Mouse (Mus musculus) stomach, postnatal 0 days (tissue): ENCODE measurements around the gene BC025920. TPM values are rescaled to one million over a fixed set of nuclear protein-coding genes. Genes with fewer than 3 reads are reported as not detected.

Source experiments
- ATAC-seq: fragments of 200-750 bp; cut with Nextera tagmentation; 2 replicates; pipeline ENCODE4 v1.8.0; 2017; ENCODE audit not compliant: low FRiP score, low TSS enrichment
- DNase-seq: peaks from one replicate; pipeline ENCODE4 v3.0.0-alpha.2; 2016; ENCODE audit warnings: low spot score
- H3K27ac ChIP-seq: fragments of 300-500 bp; sonication (generic); replicated peaks from 2 replicates; pipeline ENCODE4 v1.5.1; 2014; ENCODE audit warnings: mild to moderate bottlenecking, control low read depth
- H3K27me3 ChIP-seq: fragments of 300-500 bp; sonication (generic); 2 replicates; pipeline ENCODE4 v1.6.1; 2014; ENCODE audit warnings: low read length; ENCODE audit not compliant: control insufficient read depth, insufficient read depth
- H3K36me3 ChIP-seq: fragments of 300-500 bp; sonication (generic); 2 replicates; pipeline ENCODE4 v1.6.1; 2014; ENCODE audit warnings: low read length, mixed read lengths; ENCODE audit not compliant: control insufficient read depth, insufficient read depth
- H3K4me1 ChIP-seq: fragments of 300-500 bp; sonication (generic); replicated peaks from 2 replicates; pipeline ENCODE4 v1.6.1; 2014; ENCODE audit warnings: antibody characterized with exemption; ENCODE audit not compliant: control insufficient read depth, insufficient read depth
- H3K4me2 ChIP-seq: fragments of 300-500 bp; sonication (generic); replicated peaks from 2 replicates; pipeline ENCODE4 v1.6.1; 2014; ENCODE audit warnings: low read depth, mild to moderate bottlenecking, control low read depth, moderate library complexity
- H3K4me3 ChIP-seq: fragments of 300-500 bp; sonication (generic); 2 replicates; pipeline ENCODE4 v1.5.1; 2014; ENCODE audit warnings: low read depth, low read length, control low read depth
- H3K9ac ChIP-seq: fragments of 300-500 bp; sonication (generic); 2 replicates; pipeline ENCODE4 v1.6.1; 2014; ENCODE audit warnings: mild to moderate bottlenecking, low read length, control low read depth, mixed read lengths
- H3K9me3 ChIP-seq: fragments of 300-500 bp; sonication (generic); 2 replicates; pipeline ENCODE4 v1.6.1; 2016; ENCODE audit warnings: low read length; ENCODE audit not compliant: control insufficient read depth
- CTCF ChIP-seq: IDR thresholded peaks from 2 replicates; pipeline ENCODE4 v1.5.1; 2016; ENCODE audit warnings: antibody characterized with exemption, low read depth, mild to moderate bottlenecking, moderate library complexity
- EP300 ChIP-seq: optimal IDR thresholded peaks from 2 replicates; pipeline ENCODE3; 2016; ENCODE audit warnings: antibody characterized with exemption
- WGBS: fragments of 180-500 bp; shearing (Covaris S2); extraction: QIAGEN DNeasy Blood & Tissue Kit; methylation state at CpG from one replicate; pipeline ENCODE4 v1.1.7; 2014; 5-methylcytosine and 5-hydroxymethylcytosine counted together
- polyA plus RNA-seq: library from polyadenylated mRNA; unstranded; fragments of >200 nt; fragmentation: Nextera tagmentation; extraction: Ambion mirVana; gene quantifications from 2 replicates; pipeline ENCODE4 v1.2.1, GENCODE M21; 2015

Gene BC025920
- polyA plus RNA-seq, 1 experiment from 2014 or later = 0.35 TPM

DNA sequence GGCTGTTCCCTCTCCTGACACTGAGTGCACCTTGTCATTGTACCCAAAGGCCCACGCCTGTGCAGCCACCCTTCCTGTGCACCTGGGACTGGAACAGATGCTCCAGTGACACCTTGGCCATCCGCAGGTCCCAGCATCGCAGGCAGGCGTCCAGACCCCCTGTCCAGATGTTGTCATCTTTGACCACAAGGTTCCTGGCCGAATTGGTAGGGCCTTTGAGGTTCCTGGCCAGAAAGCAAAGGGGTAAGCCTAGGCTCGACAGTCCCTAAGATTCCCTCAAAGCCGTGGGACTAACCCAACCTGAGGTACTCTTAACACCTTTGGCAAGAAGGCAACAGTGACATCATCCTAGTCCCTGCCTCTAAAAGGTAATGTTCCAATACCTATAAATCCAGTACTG lies 13.4 kb upstream of the BC025920 start:
- Histone ChIP-seq H3K9ac (no peak overlapping the region), H3K4me2 (no peak overlapping the region), H3K4me1 (0 out of 2 replicates have a peak, but pooled peaks cover 2% of the 10 kb centered on the region), H3K9me3 (no peaks in the 10 kb centered on the region), H3K36me3 (no peaks in the 10 kb centered on the region), H3K4me3 (no peak overlapping the region), H3K27ac (no peak overlapping the region), H3K27me3 (no peaks in the 10 kb centered on the region)
- DNase-seq = no peak
- TF ChIP-seq EP300 (no peak), CTCF (no peak)
- ATAC-seq = no peak
- WGBS = 80% methylated on average over 7 of the region's 7 CpGs

DNA sequence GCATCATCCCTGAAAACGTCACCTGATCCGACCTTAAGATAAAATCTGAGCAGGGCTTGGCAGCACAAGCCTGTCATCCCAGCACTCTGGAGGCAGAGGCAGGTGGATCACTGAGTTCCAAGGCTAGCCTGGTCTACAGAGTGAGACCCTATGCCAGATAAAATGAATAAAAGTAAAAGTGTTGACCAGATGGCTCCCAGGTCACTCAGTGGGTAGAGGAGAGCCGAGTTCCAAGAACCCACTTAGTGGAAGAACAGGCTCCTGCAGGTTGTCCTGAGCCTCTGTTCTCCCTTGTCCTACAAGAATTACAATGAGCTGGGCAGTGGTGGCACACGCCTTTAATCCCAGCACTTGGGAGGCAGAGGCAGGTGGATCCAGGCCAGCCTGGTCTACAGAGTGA lies 12.8 kb upstream of the BC025920 start:
- 62% methylated on average over 4 of the region's 4 CpGs for WGBS
- H3K9me3 ChIP-seq = no peaks in the 10 kb centered on the region
- H3K9ac ChIP-seq = no peak overlapping the region
- 0 out of 2 replicates have a peak, but pooled peaks cover 2% of the 10 kb centered on the region for H3K4me1 ChIP-seq
- no peaks in the 10 kb centered on the region for H3K36me3 ChIP-seq
- H3K27me3 ChIP-seq = no peaks in the 10 kb centered on the region
- H3K4me2 ChIP-seq = no peak overlapping the region
- TF ChIP-seq EP300 (no peak), CTCF (no peak)
- DNase-seq (no peak), ATAC-seq (no peak)
- H3K27ac ChIP-seq = no peak overlapping the region
- H3K4me3 ChIP-seq = no peak overlapping the region

DNA sequence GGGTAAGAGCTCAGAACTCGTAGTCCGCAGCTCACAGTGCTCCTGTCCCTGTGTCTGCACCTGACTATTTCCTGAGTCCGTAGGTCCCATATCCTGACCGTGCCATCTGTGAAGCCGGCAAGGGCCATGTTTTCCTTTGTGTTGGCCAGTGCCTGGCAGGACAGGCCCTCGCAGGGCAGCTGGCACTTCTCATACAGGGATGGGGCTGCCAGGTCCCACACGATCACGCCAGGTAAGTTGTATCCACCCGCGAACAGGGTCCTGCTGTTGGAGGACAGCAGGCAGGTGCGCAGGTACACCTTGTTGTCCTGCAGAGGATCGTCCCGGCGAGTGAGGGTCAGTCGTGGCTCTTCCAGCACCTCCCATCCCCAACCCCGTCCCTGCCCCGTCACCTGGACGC lies 12.1 kb upstream of the BC025920 start:
- TF ChIP-seq CTCF (no peak), EP300 (no peak)
- DNase-seq = no peak
- 73% methylated on average over 18 of the region's 18 CpGs for WGBS
- Histone ChIP-seq H3K9me3 (no peaks in the 10 kb centered on the region), H3K36me3 (no peaks in the 10 kb centered on the region), H3K9ac (no peak overlapping the region), H3K4me3 (no peak overlapping the region), H3K4me1 (0 out of 2 replicates have a peak, but pooled peaks cover 2% of the 10 kb centered on the region), H3K27ac (no peak overlapping the region), H3K4me2 (no peak overlapping the region), H3K27me3 (no peaks in the 10 kb centered on the region)
- no peak for ATAC-seq

DNA sequence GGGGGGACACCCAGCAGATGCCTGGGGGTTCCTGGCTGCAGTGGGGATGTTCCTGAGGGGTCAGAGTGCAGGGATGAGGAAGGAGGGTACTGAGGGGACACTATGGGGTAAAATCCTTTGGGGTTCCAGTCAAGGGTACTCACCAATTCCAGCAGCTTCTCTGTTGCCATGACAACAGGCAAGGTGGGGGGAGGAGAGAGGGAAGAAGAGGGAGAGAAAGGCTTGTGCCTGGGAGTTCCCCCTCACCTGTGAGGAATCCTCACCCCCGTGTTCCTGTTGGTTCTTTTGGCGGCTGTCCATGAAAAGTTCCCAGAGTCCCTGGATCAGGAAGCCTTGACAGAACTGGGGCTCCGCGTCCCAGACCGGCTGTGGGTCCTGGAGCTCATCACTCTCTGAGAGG lies 10.5 kb upstream of the BC025920 start:
- ATAC-seq = no peak
- Histone ChIP-seq H3K27ac (no peak overlapping the region), H3K4me1 (peaks cover 4% of the 10 kb centered on the region), H3K36me3 (no peaks in the 10 kb centered on the region), H3K4me2 (no peak overlapping the region), H3K9me3 (no peaks in the 10 kb centered on the region), H3K4me3 (no peak overlapping the region), H3K9ac (no peak overlapping the region), H3K27me3 (no peaks in the 10 kb centered on the region)
- TF ChIP-seq CTCF (no peak), EP300 (no peak)
- no peak for DNase-seq
- WGBS = 51% methylated on average over 5 of the region's 5 CpGs

DNA sequence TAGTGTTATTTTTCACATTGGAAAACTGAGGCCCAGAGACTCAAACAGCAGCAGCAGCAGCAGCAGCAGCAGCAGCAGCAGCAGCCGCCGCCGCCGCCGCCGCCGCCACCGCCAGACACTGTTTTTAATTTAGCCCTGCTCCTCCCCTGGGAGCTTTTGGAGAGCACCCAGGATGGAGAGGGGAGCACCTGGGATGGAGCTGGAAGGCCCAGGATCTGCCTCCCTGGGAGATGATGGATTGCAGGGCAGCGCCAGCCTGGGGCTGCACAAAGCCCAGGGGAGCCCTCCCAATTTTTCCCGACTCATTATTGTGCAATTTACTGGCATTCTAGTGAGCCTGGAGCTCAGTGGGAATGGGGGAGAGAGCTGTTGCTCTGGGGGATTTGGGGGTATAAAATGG lies 9.5 kb upstream of the BC025920 start:
- peak overlapping the region; percentile 22; the same call in 1 of the 2 replicates for H3K4me3 ChIP-seq
- H3K4me1 ChIP-seq = peaks cover 9% of the 10 kb centered on the region
- peak overlapping the region; percentile 49; the same call in 1 of the 2 replicates for H3K27ac ChIP-seq
- no peaks in the 10 kb centered on the region for H3K9me3 ChIP-seq
- no peaks in the 10 kb centered on the region for H3K36me3 ChIP-seq
- H3K27me3 ChIP-seq = no peaks in the 10 kb centered on the region
- peak overlapping the region; percentile 48; the same call in 1 of the 2 replicates for H3K9ac ChIP-seq
- no peak for DNase-seq
- TF ChIP-seq CTCF = no peak
- TF ChIP-seq EP300 = no peak
- ATAC-seq = no peak
- peak overlapping the region; percentile 52 for H3K4me2 ChIP-seq
- 25% methylated on average over 10 of the region's 10 CpGs for WGBS

- peak overlapping the region; percentile 52 for H3K4me2 ChIP-seq
- no peaks in the 10 kb centered on the region for H3K36me3 ChIP-seq
- ATAC-seq (peak; percentile 39; the same call in 1 of the 2 replicates), DNase-seq (peak; percentile 61)
- H3K9ac ChIP-seq = peak overlapping the region; percentile 48
- H3K27ac ChIP-seq = peak overlapping the region; percentile 49
- WGBS = 3% methylated on average over 8 of the region's 12 CpGs
- peaks cover 9% of the 10 kb centered on the region for H3K4me1 ChIP-seq
- no peaks in the 10 kb centered on the region for H3K9me3 ChIP-seq
- H3K4me3 ChIP-seq = peak overlapping the region; percentile 22; the same call in 1 of the 2 replicates
- H3K27me3 ChIP-seq = no peaks in the 10 kb centered on the region
- TF ChIP-seq CTCF = no peak
- no peak for TF ChIP-seq EP300
These were observed 8.7 kb upstream of the BC025920 start for GRCm38 (mm10) chr10:81597137-81597950.
